Mouse (Mus musculus) forebrain, embryonic 12.5 days (tissue): ENCODE measurements around the gene Slc38a8. TPM values are rescaled to one million over a fixed set of nuclear protein-coding genes. Genes with fewer than 3 reads are reported as not detected.

ENCODE experiments used
- ATAC-seq: fragments of 200-750 bp; cut with Nextera tagmentation; 2 replicates; pipeline ENCODE4 v1.8.0; 2017; ENCODE audit warnings: moderate TSS enrichment; ENCODE audit not compliant: low FRiP score
- H3K27ac ChIP-seq: fragments of 300-500 bp; sonication (generic); 2 replicates; pipeline ENCODE4 v1.5.1; 2016; ENCODE audit warnings: mild to moderate bottlenecking
- H3K27me3 ChIP-seq: fragments of 300-500 bp; sonication (generic); 2 replicates; pipeline ENCODE4 v1.6.1; 2016; ENCODE audit warnings: mild to moderate bottlenecking
- H3K36me3 ChIP-seq: fragments of 300-500 bp; sonication (generic); replicated peaks from 2 replicates; pipeline ENCODE4 v1.6.1; 2016; ENCODE audit warnings: mild to moderate bottlenecking
- H3K4me1 ChIP-seq: fragments of 300-500 bp; sonication (generic); 2 replicates; pipeline ENCODE4 v1.6.1; 2016
- H3K4me2 ChIP-seq: fragments of 300-500 bp; sonication (generic); 2 replicates; pipeline ENCODE4 v1.6.1; 2016; ENCODE audit warnings: mild to moderate bottlenecking, moderate library complexity
- H3K4me3 ChIP-seq: fragments of 300-500 bp; sonication (generic); replicated peaks from 2 replicates; pipeline ENCODE4 v1.5.1; 2016; ENCODE audit warnings: mild to moderate bottlenecking
- H3K9ac ChIP-seq: fragments of 300-500 bp; sonication (generic); 2 replicates; pipeline ENCODE4 v1.6.1; 2016; ENCODE audit warnings: mild to moderate bottlenecking
- H3K9me3 ChIP-seq: fragments of 300-500 bp; sonication (generic); 2 replicates; pipeline ENCODE4 v1.6.1; 2016
- WGBS: fragments of 180-500 bp; shearing (Covaris S2); methylation state at CpG from one replicate; pipeline ENCODE4 v1.1.7; 2016; 5-methylcytosine and 5-hydroxymethylcytosine counted together
- polyA plus RNA-seq: library from polyadenylated mRNA; unstranded; fragments of >200 nt; fragmentation: Nextera tagmentation; extraction: Ambion mirVana; gene quantifications from 2 replicates; pipeline ENCODE4 v1.2.1, GENCODE M21; 2016

Gene Slc38a8
- 0.20 TPM in 1 of 2 replicates, not detected in the other for polyA plus RNA-seq

GRCm38 (mm10) chr8:119501598-119501997, at the start of gene Slc38a8:
Slc38a8 (minus strand) TSS chr8:119501698.
- 38% methylated on average over 5 of the region's 5 CpGs for WGBS
- H3K4me3 ChIP-seq, result no peak within 1 kb of the TSS
- no peak within 1 kb of the TSS for H3K27ac ChIP-seq
- ATAC-seq, result no peak
- H3K4me1 ChIP-seq, result peaks cover 44% of the 10 kb centered on the region
- peaks cover 31% of the 10 kb centered on the region for H3K27me3 ChIP-seq
- H3K9me3 ChIP-seq, result no peaks in the 10 kb centered on the region
- no peak within 1 kb of the TSS for H3K9ac ChIP-seq
- no peak within 1 kb of the TSS for H3K4me2 ChIP-seq
- H3K36me3 ChIP-seq, result peaks cover 9% of the 10 kb centered on the region

- peaks cover 36% of the 10 kb centered on the region for H3K36me3 ChIP-seq
- 84% methylated on average over 7 of the region's 7 CpGs for WGBS
Observed at GRCm38 (mm10) chr8:119548560-119549113, 47.1 kb upstream of the Slc38a8 start.

GRCm38 (mm10) chr8:119547019-119547691, 45.7 kb upstream of the Slc38a8 start:
- Histone ChIP-seq H3K36me3 (peaks cover 50% of the 10 kb centered on the region), H3K27me3 (no peaks in the 10 kb centered on the region), H3K27ac (no peak overlapping the region), H3K4me2 (no peak overlapping the region), H3K9ac (no peak overlapping the region), H3K9me3 (no peaks in the 10 kb centered on the region), H3K4me1 (no peaks in the 10 kb centered on the region), H3K4me3 (no peak overlapping the region)
- ATAC-seq, result no peak
- WGBS, result 90% methylated on average over 18 of the region's 18 CpGs

More at GRCm38 (mm10) chr8:119548560-119549113, 47.1 kb upstream of the Slc38a8 start:
- Histone ChIP-seq H3K27ac (no peak overlapping the region), H3K4me2 (no peak overlapping the region), H3K9me3 (no peaks in the 10 kb centered on the region), H3K27me3 (no peaks in the 10 kb centered on the region), H3K4me1 (peaks cover under 1% of the 10 kb centered on the region; the same call in 1 of the 2 replicates), H3K9ac (no peak overlapping the region), H3K4me3 (no peak overlapping the region)
- no peak for ATAC-seq

GRCm38 (mm10) chr8:119545791-119546190, 44.3 kb upstream of the Slc38a8 start:
- Histone ChIP-seq H3K4me2 (no peak overlapping the region), H3K27me3 (no peaks in the 10 kb centered on the region), H3K9me3 (no peaks in the 10 kb centered on the region), H3K27ac (no peak overlapping the region), H3K4me1 (no peaks in the 10 kb centered on the region), H3K9ac (no peak overlapping the region), H3K4me3 (no peak overlapping the region), H3K36me3 (peaks cover 64% of the 10 kb centered on the region)
- WGBS, result 88% methylated on average over 6 of the region's 6 CpGs
- ATAC-seq, result no peak

- Histone ChIP-seq H3K4me1 (no peaks in the 10 kb centered on the region), H3K27ac (no peak overlapping the region), H3K27me3 (no peaks in the 10 kb centered on the region), H3K9me3 (no peaks in the 10 kb centered on the region), H3K4me3 (no peak overlapping the region), H3K4me2 (no peak overlapping the region), H3K9ac (no peak overlapping the region), H3K36me3 (peaks cover 70% of the 10 kb centered on the region)
- 81% methylated on average over 6 of the region's 6 CpGs for WGBS
- no peak for ATAC-seq
Observed at GRCm38 (mm10) chr8:119545180-119545579, 43.7 kb upstream of the Slc38a8 start.

- Histone ChIP-seq H3K4me2 (no peak overlapping the region), H3K4me3 (no peak overlapping the region), H3K9ac (no peak overlapping the region), H3K9me3 (no peaks in the 10 kb centered on the region), H3K4me1 (no peaks in the 10 kb centered on the region), H3K27me3 (no peaks in the 10 kb centered on the region), H3K36me3 (peaks cover 76% of the 10 kb centered on the region), H3K27ac (no peak overlapping the region)
- ATAC-seq, result no peak
- WGBS, result 85% methylated on average over 3 of the region's 3 CpGs
Observed at GRCm38 (mm10) chr8:119544606-119545005, 43.1 kb upstream of the Slc38a8 start.

- Histone ChIP-seq H3K9ac (no peak overlapping the region), H3K36me3 (peaks cover 99% of the 10 kb centered on the region), H3K27me3 (no peaks in the 10 kb centered on the region), H3K9me3 (no peaks in the 10 kb centered on the region), H3K27ac (no peak overlapping the region), H3K4me1 (peaks cover 7% of the 10 kb centered on the region; the same call in 1 of the 2 replicates), H3K4me2 (no peak overlapping the region), H3K4me3 (no peak overlapping the region)
- WGBS, result 90% methylated on average over 9 of the region's 9 CpGs
- ATAC-seq, result no peak
Observed at GRCm38 (mm10) chr8:119531973-119532372, 30.5 kb upstream of the Slc38a8 start.

- 93% methylated on average over 3 of the region's 3 CpGs for WGBS
- Histone ChIP-seq H3K27me3 (no peaks in the 10 kb centered on the region), H3K4me2 (no peak overlapping the region), H3K4me1 (peaks cover 7% of the 10 kb centered on the region; the same call in 1 of the 2 replicates), H3K4me3 (no peak overlapping the region), H3K9ac (no peak overlapping the region), H3K9me3 (no peaks in the 10 kb centered on the region), H3K36me3 (peaks cover 99% of the 10 kb centered on the region), H3K27ac (no peak overlapping the region)
- ATAC-seq, result no peak
Observed at GRCm38 (mm10) chr8:119531397-119531796, 29.9 kb upstream of the Slc38a8 start.

- peaks cover 7% of the 10 kb centered on the region; the same call in 1 of the 2 replicates for H3K4me1 ChIP-seq
- H3K9me3 ChIP-seq, result no peaks in the 10 kb centered on the region
- no peak overlapping the region for H3K4me3 ChIP-seq
- WGBS, result 97% methylated on average over 6 of the region's 6 CpGs
- peaks cover 94% of the 10 kb centered on the region for H3K36me3 ChIP-seq
- no peak overlapping the region for H3K9ac ChIP-seq
- no peak for ATAC-seq
- H3K4me2 ChIP-seq, result no peak overlapping the region
- no peak overlapping the region for H3K27ac ChIP-seq
- H3K27me3 ChIP-seq, result no peaks in the 10 kb centered on the region
Observed at GRCm38 (mm10) chr8:119530937-119531336, 29.4 kb upstream of the Slc38a8 start.

GRCm38 (mm10) chr8:119528762-119529161, 27.3 kb upstream of the Slc38a8 start:
- Histone ChIP-seq H3K4me1 (no peaks in the 10 kb centered on the region; the same call in 1 of the 2 replicates), H3K27me3 (no peaks in the 10 kb centered on the region)

GRCm38 (mm10) chr8:119520102-119520501, 18.6 kb upstream of the Slc38a8 start:
- ATAC-seq, result no peak
- 73% methylated on average over 7 of the region's 7 CpGs for whole genome bisulfite sequencing
- Histone ChIP-seq H3K9me3 (no peaks in the 10 kb centered on the region), H3K4me2 (no peak overlapping the region), H3K27ac (no peak overlapping the region), H3K27me3 (no peaks in the 10 kb centered on the region), H3K9ac (no peak overlapping the region), H3K36me3 (peaks cover 97% of the 10 kb centered on the region), H3K4me1 (peaks cover 15% of the 10 kb centered on the region), H3K4me3 (no peak overlapping the region)

More at GRCm38 (mm10) chr8:119528762-119529161, 27.3 kb upstream of the Slc38a8 start:
- 93% methylated on average over 7 of the region's 7 CpGs for WGBS
- no peak for ATAC-seq
- Histone ChIP-seq H3K4me3 (no peak overlapping the region), H3K27ac (no peak overlapping the region), H3K4me2 (no peak overlapping the region), H3K9ac (no peak overlapping the region), H3K9me3 (no peaks in the 10 kb centered on the region), H3K36me3 (peaks cover 94% of the 10 kb centered on the region)

- 79% methylated on average over 5 of the region's 5 CpGs for WGBS
- Histone ChIP-seq H3K4me3 (no peak overlapping the region), H3K4me1 (peaks cover 15% of the 10 kb centered on the region), H3K27ac (no peak overlapping the region), H3K27me3 (no peaks in the 10 kb centered on the region), H3K9ac (no peak overlapping the region), H3K36me3 (peaks cover 99% of the 10 kb centered on the region), H3K4me2 (no peak overlapping the region), H3K9me3 (no peaks in the 10 kb centered on the region)
- no peak for ATAC-seq
Observed at GRCm38 (mm10) chr8:119516674-119517073, 15.2 kb upstream of the Slc38a8 start.

GRCm38 (mm10) chr8:119515767-119516166, 14.3 kb upstream of the Slc38a8 start:
- H3K27me3 ChIP-seq, result no peaks in the 10 kb centered on the region
- H3K4me3 ChIP-seq, result no peak overlapping the region
- no peak overlapping the region for H3K27ac ChIP-seq
- no peak overlapping the region for H3K9ac ChIP-seq
- peaks cover 15% of the 10 kb centered on the region for H3K4me1 ChIP-seq
- no peak for ATAC-seq
- peaks cover 99% of the 10 kb centered on the region for H3K36me3 ChIP-seq
- H3K9me3 ChIP-seq, result no peaks in the 10 kb centered on the region
- H3K4me2 ChIP-seq, result no peak overlapping the region
- 44% methylated on average over 3 of the region's 3 CpGs for WGBS
